Mouse (Mus musculus): ENCODE results near the gene Prkab1. TPM values are rescaled to one million over a fixed set of nuclear protein-coding genes. Genes with fewer than 3 reads are reported as not detected.

Gene Prkab1
- polyA plus RNA-seq, 1 experiment from 2014 or later = 61.0 TPM

GRCm38 (mm10) chr5:116014237-116014636, 10.1 kb downstream of the Prkab1 start:
- Histone ChIP-seq H3K4me2 (ENCODE audit: low read depth, low read length, severe bottlenecking) (no peak overlapping the region), H3K27me3 (ENCODE audit: control insufficient read depth, insufficient read depth, low read length) (no peaks in the 10 kb centered on the region), H3K36me3 (ENCODE audit: control insufficient read depth, insufficient read depth, low read length) (peaks cover 28% of the 10 kb centered on the region; the same call in 1 of the 2 replicates), H3K4me1 (replicated peaks; ENCODE audit: control insufficient read depth, insufficient read depth, low read length) (no peaks in the 10 kb centered on the region), H3K9ac (ENCODE audit: low read length) (no peak overlapping the region), H3K9me3 (ENCODE audit: control insufficient read depth, low read length) (no peaks in the 10 kb centered on the region), H3K27ac (ENCODE audit: low read depth, low read length) (no peak overlapping the region), H3K4me3 (ENCODE audit: low read depth, low read length) (no peak overlapping the region)
- ATAC-seq (replicated peaks; ENCODE audit: low FRiP score) (no peak), DNase-seq (ENCODE audit: low spot score) (no peak)
- 96% methylated on average over 11 of the region's 11 CpGs for WGBS

DNA sequence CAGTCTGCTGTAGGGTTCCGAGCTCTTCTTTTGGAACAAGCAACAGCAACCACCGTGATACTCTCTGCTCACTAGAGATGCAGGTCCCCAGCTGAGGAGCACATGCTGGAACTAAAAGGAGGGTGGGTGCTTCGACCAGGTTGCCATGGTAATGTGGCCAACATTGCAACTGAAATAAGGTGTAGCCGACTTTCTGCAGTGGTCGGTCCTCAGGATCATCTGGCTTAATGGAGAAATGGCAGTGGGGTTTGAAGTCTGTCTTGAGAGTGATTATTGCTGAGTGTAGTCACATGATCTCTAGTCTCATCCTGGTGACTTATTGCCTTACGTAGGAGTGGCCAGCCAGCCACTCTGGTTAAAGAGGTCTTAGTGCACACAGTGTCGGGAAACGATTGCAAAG, 10.5 kb downstream of the Prkab1 start:
- H3K4me3 ChIP-seq (ENCODE audit: low read depth, low read length) = no peak overlapping the region
- no peak overlapping the region for H3K9ac ChIP-seq (ENCODE audit: low read length)
- no peak overlapping the region for H3K4me2 ChIP-seq (ENCODE audit: low read depth, low read length, severe bottlenecking)
- H3K9me3 ChIP-seq (ENCODE audit: control insufficient read depth, low read length) = no peaks in the 10 kb centered on the region
- peaks cover 25% of the 10 kb centered on the region; the same call in 1 of the 2 replicates for H3K36me3 ChIP-seq (ENCODE audit: control insufficient read depth, insufficient read depth, low read length)
- no peaks in the 10 kb centered on the region for H3K4me1 ChIP-seq (replicated peaks; ENCODE audit: control insufficient read depth, insufficient read depth, low read length)
- H3K27me3 ChIP-seq (ENCODE audit: control insufficient read depth, insufficient read depth, low read length) = no peaks in the 10 kb centered on the region
- H3K27ac ChIP-seq (ENCODE audit: low read depth, low read length) = no peak overlapping the region
- WGBS = 90% methylated on average over 8 of the region's 8 CpGs
- DNase-seq (ENCODE audit: low spot score) = no peak
- no peak for ATAC-seq (replicated peaks; ENCODE audit: low FRiP score)

- ATAC-seq (replicated peaks; ENCODE audit: low FRiP score) = no peak
- Histone ChIP-seq H3K4me3 (ENCODE audit: low read depth, low read length) (no peak overlapping the region), H3K27me3 (ENCODE audit: control insufficient read depth, insufficient read depth, low read length) (no peaks in the 10 kb centered on the region), H3K9me3 (ENCODE audit: control insufficient read depth, low read length) (no peaks in the 10 kb centered on the region), H3K36me3 (ENCODE audit: control insufficient read depth, insufficient read depth, low read length) (peaks cover 25% of the 10 kb centered on the region; the same call in 1 of the 2 replicates), H3K4me1 (replicated peaks; ENCODE audit: control insufficient read depth, insufficient read depth, low read length) (no peaks in the 10 kb centered on the region), H3K9ac (ENCODE audit: low read length) (no peak overlapping the region), H3K27ac (ENCODE audit: low read depth, low read length) (no peak overlapping the region), H3K4me2 (ENCODE audit: low read depth, low read length, severe bottlenecking) (no peak overlapping the region)
- WGBS = 89% methylated on average over 7 of the region's 7 CpGs
- DNase-seq (ENCODE audit: low spot score) = no peak
These were observed 11.8 kb downstream of the Prkab1 start for GRCm38 (mm10) chr5:116012503-116012902.

- 93% methylated on average over 7 of the region's 7 CpGs for WGBS
- ATAC-seq (replicated peaks; ENCODE audit: low FRiP score) = no peak
These were observed 12.6 kb downstream of the Prkab1 start for GRCm38 (mm10) chr5:116011700-116012099.

DNA sequence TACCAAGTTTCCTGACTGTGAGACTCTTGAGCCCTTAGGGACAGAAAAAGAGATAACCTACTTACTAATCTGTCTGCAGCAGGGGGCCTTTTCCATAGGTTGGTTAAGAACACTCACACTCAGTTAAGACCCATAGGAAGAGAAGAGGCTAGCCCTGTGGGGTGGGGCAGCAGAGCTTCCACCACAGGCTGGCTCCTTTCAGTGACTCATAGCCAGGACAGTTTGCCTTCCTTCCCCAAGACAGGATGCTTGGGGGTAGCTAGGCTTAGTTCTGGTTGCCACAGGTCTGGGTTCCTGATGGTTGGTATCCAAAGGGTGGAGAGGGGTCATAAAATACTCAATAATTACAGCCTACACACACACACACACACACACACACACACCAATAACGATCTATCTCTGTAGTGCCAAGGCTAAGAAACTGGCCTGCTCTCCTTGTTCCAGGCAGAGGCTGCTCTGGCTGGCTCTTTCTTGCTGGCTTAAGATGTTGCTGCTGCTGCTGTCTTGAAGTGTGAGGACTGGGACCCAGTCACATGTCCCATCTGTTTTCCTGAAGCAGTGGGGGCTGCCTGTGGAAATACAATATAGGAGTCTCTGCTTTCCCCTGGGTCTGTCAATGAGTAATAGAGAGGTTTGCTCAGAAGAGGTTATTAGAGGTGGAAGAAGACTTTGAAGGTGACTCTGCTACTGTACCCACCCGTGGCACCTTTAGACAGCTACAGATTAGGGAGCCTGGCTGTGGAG, 14.3 kb downstream of the Prkab1 start:
- ATAC-seq (replicated peaks; ENCODE audit: low FRiP score) (no peak), DNase-seq (ENCODE audit: low spot score) (no peak)
- no peak overlapping the region for H3K9ac ChIP-seq (ENCODE audit: low read length)
- no peak overlapping the region for H3K4me2 ChIP-seq (ENCODE audit: low read depth, low read length, severe bottlenecking)
- no peak overlapping the region for H3K27ac ChIP-seq (ENCODE audit: low read depth, low read length)
- no peaks in the 10 kb centered on the region for H3K27me3 ChIP-seq (ENCODE audit: control insufficient read depth, insufficient read depth, low read length)
- H3K4me3 ChIP-seq (ENCODE audit: low read depth, low read length) = no peak overlapping the region
- no peaks in the 10 kb centered on the region for H3K9me3 ChIP-seq (ENCODE audit: control insufficient read depth, low read length)
- 84% methylated on average over 2 of the region's 2 CpGs for WGBS
- H3K4me1 ChIP-seq (replicated peaks; ENCODE audit: control insufficient read depth, insufficient read depth, low read length) = no peaks in the 10 kb centered on the region
- peaks cover 12% of the 10 kb centered on the region; the same call in 1 of the 2 replicates for H3K36me3 ChIP-seq (ENCODE audit: control insufficient read depth, insufficient read depth, low read length)

More at GRCm38 (mm10) chr5:116011700-116012099, 12.6 kb downstream of the Prkab1 start:
- peaks cover 20% of the 10 kb centered on the region; the same call in 1 of the 2 replicates for H3K36me3 ChIP-seq (ENCODE audit: control insufficient read depth, insufficient read depth, low read length)
- no peaks in the 10 kb centered on the region for H3K4me1 ChIP-seq (replicated peaks; ENCODE audit: control insufficient read depth, insufficient read depth, low read length)
- H3K27ac ChIP-seq (ENCODE audit: low read depth, low read length) = no peak overlapping the region
- no peaks in the 10 kb centered on the region for H3K9me3 ChIP-seq (ENCODE audit: control insufficient read depth, low read length)
- no peak for DNase-seq (ENCODE audit: low spot score)
- H3K4me3 ChIP-seq (ENCODE audit: low read depth, low read length) = no peak overlapping the region
- no peak overlapping the region for H3K9ac ChIP-seq (ENCODE audit: low read length)
- no peak overlapping the region for H3K4me2 ChIP-seq (ENCODE audit: low read depth, low read length, severe bottlenecking)
- H3K27me3 ChIP-seq (ENCODE audit: control insufficient read depth, insufficient read depth, low read length) = no peaks in the 10 kb centered on the region

DNA sequence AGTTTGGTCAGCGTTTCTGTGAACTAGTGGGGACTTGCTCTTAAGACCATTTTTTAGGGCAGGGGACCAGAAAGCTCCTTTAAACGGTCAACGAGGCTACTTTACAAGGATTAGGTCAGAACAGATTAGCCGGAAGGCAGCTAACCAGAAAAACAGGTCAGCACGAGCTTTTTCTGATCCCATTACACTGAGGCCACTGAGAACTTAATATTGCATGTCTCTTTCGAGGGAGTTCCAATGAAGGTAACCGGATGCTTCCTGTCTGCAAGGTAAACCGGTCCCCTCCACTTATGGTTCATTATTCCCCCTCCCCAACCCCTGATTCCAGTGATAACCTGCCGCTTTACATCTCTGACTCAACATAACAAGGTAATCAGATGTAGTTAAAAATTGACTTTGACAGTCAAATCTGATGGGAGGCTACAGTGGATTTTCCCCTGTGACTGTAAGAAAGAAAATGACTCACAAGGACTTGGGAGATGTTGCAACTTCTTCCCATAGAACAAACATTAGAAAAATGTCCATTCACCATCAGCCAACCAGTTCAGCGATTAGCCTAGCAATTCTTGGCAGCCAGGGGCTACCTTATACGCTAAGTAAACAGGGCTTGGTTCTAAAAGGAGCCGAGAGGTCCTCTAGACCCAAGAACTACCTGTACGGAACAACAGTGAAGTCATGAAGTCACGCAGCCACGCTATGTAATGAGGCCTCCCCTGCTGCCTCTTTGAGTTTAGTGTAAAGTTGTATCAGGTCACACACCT, 15.0 kb downstream of the Prkab1 start:
- no peaks in the 10 kb centered on the region for H3K4me1 ChIP-seq (replicated peaks; ENCODE audit: control insufficient read depth, insufficient read depth, low read length)
- no peaks in the 10 kb centered on the region for H3K27me3 ChIP-seq (ENCODE audit: control insufficient read depth, insufficient read depth, low read length)
- no peak overlapping the region for H3K4me2 ChIP-seq (ENCODE audit: low read depth, low read length, severe bottlenecking)
- no peak overlapping the region for H3K9ac ChIP-seq (ENCODE audit: low read length)
- 78% methylated on average over 15 of the region's 15 CpGs for WGBS
- no peaks in the 10 kb centered on the region for H3K9me3 ChIP-seq (ENCODE audit: control insufficient read depth, low read length)
- peaks cover 8% of the 10 kb centered on the region; the same call in 1 of the 2 replicates for H3K36me3 ChIP-seq (ENCODE audit: control insufficient read depth, insufficient read depth, low read length)
- no peak for ATAC-seq (replicated peaks; ENCODE audit: low FRiP score)
- no peak overlapping the region for H3K27ac ChIP-seq (ENCODE audit: low read depth, low read length)
- no peak for DNase-seq (ENCODE audit: low spot score)
- no peak overlapping the region for H3K4me3 ChIP-seq (ENCODE audit: low read depth, low read length)

GRCm38 (mm10) chr5:116007723-116008122, 16.6 kb downstream of the Prkab1 start:
- no peak overlapping the region for H3K27ac ChIP-seq (ENCODE audit: low read depth, low read length)
- H3K4me2 ChIP-seq (ENCODE audit: low read depth, low read length, severe bottlenecking) = no peak overlapping the region
- 90% methylated on average over 13 of the region's 13 CpGs for WGBS
- H3K36me3 ChIP-seq (ENCODE audit: control insufficient read depth, insufficient read depth, low read length) = no peaks in the 10 kb centered on the region
- no peaks in the 10 kb centered on the region for H3K27me3 ChIP-seq (ENCODE audit: control insufficient read depth, insufficient read depth, low read length)
- DNase-seq (ENCODE audit: low spot score) (no peak), ATAC-seq (replicated peaks; ENCODE audit: low FRiP score) (no peak)
- H3K9me3 ChIP-seq (ENCODE audit: control insufficient read depth, low read length) = no peaks in the 10 kb centered on the region
- no peak overlapping the region for H3K4me3 ChIP-seq (ENCODE audit: low read depth, low read length)
- no peak overlapping the region for H3K9ac ChIP-seq (ENCODE audit: low read length)
- no peaks in the 10 kb centered on the region for H3K4me1 ChIP-seq (replicated peaks; ENCODE audit: control insufficient read depth, insufficient read depth, low read length)

DNA sequence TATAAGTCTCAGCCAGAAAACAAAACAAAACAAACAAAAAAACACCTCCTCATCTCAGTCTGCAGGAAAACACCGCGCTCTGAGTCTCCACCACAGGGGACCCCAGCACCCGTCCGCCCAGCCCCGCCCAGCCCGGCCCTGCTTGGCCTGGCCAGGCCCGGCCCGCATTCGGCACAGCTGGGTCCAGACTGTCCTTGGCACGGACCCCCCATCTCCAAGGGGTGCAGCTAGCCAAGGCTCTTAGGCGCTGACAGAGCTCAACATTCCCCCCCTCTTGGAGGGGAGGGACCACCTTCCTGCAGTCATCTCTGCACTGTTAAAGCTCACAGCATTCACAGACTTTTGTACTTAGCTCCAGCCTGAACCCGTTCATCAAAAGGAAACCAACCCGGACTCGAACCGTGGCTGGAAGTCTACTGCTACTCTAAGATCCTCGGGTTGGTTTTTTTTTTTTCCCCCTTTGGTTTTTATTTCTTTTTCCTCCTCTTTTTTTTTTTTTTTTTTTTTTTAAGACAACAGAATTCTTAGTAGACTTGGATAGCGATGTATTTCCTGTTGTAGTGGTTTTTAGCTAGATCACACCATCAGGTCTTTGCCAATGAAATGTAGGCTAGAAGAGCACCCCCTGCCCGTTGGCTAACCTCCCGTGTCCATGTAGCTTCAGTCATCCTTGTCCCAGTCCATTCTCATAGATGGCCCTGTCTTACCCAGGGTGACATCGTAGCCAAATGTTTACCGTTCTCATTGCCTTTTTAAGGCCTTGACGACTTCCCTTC, 17.8 kb downstream of the Prkab1 start:
- H3K27ac ChIP-seq (ENCODE audit: low read depth, low read length) = no peak overlapping the region
- no peak overlapping the region for H3K4me3 ChIP-seq (ENCODE audit: low read depth, low read length)
- 66% methylated on average over 22 of the region's 22 CpGs for WGBS
- no peak overlapping the region for H3K9ac ChIP-seq (ENCODE audit: low read length)
- DNase-seq (ENCODE audit: low spot score) (no peak), ATAC-seq (replicated peaks; ENCODE audit: low FRiP score) (no peak)
- no peaks in the 10 kb centered on the region for H3K4me1 ChIP-seq (replicated peaks; ENCODE audit: control insufficient read depth, insufficient read depth, low read length)
- H3K4me2 ChIP-seq (ENCODE audit: low read depth, low read length, severe bottlenecking) = no peak overlapping the region
- H3K27me3 ChIP-seq (ENCODE audit: control insufficient read depth, insufficient read depth, low read length) = no peaks in the 10 kb centered on the region
- no peaks in the 10 kb centered on the region for H3K9me3 ChIP-seq (ENCODE audit: control insufficient read depth, low read length)
- H3K36me3 ChIP-seq (ENCODE audit: control insufficient read depth, insufficient read depth, low read length) = no peaks in the 10 kb centered on the region

Measured in forebrain, embryonic 11.5 days (tissue).